Mouse (Mus musculus): ENCODE results near the gene Lemd1. TPM values are rescaled to one million over a fixed set of nuclear protein-coding genes. Genes with fewer than 3 reads are reported as not detected.

Gene Lemd1
- total RNA-seq, 2 experiments from 2014 or later, result 0.27 to 0.36 TPM

- no peak for DNase-seq
Measured at GRCm38 (mm10) chr1:132291706-132292105, 100.5 kb downstream of the Lemd1 start.

GRCm38 (mm10) chr1:132292318-132293129 lies 101.3 kb downstream of the Lemd1 start:
- DNase-seq, result no peak

GRCm38 (mm10) chr1:132295506-132295905 lies 104.3 kb downstream of the Lemd1 start:
- no peak for DNase-seq

DNA sequence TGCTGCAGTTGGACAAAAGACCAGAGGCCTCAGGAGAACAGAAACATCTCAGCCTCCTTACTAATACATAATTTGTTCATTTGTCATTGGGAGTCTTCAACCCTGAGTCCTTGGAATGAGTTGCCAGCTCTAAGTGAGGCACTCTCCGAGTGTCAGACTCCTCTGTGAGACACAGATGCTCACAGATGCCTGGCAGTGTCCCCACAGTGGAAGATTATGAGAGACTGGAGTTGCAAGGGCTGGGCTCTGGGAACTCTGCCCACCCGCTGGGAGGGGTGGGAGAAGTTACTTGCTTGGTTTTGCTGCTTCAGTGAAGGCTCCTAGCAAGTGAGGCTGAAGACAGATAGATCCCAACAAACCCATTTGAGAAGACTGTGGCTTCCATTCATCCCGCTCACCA lies 104.8 kb downstream of the Lemd1 start:
- peak; percentile 80 for DNase-seq

GRCm38 (mm10) chr1:132298425-132298800 lies 107.2 kb downstream of the Lemd1 start, which contains the start of gene Klhdc8a:
TSS of gene Klhdc8a (plus strand) at chr1:132298626.
- DNase-seq, result peak; percentile 89

DNA sequence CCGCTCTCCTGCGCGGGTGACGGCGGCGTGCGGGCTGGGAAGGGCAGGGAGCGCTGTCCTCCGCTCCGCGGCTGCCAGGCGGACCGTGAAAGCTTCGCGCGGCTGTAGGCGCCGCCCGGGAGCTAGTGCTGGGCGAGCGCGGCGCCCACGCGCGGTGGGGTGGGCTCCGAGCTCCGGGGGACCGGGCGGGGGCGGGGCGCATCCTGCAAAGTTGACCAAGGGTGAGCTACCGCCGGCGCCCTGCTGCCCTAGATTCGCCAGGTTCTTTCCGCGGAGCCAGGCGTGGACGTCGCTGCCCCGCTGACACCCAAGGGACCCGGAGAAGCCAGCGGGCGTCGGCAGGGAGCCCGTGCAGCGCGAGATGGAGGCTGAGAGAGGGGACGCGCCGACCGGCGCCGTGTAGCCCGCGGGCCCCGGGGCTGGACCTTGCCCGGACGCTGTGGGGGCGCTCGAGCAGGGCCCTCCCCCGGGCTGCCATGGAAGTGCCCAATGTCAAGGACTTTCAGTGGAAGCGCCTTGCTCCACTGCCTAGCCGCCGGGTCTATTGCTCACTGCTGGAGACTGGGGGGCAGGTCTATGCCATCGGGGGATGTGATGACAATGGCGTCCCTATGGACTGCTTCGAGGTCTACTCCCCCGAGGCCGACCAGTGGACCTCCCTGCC lies 107.7 kb downstream of the Lemd1 start:
- peak; percentile 73 for DNase-seq

DNA sequence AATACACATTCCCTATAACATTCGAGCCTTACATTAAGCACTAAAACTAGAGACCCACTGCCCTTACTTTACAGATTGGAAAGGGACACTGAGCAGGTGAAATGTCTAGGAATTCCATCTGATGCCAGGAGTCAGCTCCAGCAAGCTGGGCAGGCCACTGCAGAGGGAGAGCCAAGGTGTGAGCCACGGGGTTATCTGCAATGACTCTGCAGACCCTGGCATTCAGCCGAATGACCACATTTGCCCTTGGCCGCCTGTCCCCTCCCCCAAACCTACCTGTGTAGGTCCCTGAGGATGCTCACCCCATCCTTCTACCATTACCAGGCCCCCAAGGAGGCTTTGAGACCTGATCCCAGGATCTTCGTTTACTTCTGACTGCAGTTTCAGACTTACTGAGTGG lies 108.5 kb downstream of the Lemd1 start:
- peak; percentile 69 for DNase-seq

- peak; percentile 53 for DNase-seq
Measured at GRCm38 (mm10) chr1:132301242-132301641, 110.0 kb downstream of the Lemd1 start.

GRCm38 (mm10) chr1:132302341-132302866 lies 111.2 kb downstream of the Lemd1 start:
- DNase-seq, result peak; percentile 63

GRCm38 (mm10) chr1:132304618-132305214 lies 113.5 kb downstream of the Lemd1 start:
- no peak for DNase-seq

DNA sequence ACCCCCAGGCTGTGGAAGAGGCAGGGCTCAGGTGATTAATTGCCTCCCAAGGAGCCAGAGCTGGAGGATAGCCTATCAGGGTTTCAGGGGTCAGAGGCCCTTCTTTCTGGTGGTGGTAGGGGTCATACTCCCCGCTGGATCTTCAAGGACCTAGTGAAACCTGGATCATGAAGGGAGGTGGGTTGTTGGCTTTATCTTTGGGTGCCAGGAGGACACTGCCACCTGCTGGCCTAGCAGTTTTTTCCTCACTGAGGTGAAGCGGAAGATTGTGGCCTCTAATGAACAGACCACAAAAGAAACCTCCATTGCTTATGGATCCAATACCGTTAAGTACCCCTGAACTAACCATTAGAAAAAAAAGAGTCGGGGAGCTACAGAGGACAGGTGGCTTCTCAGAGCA lies 114.9 kb downstream of the Lemd1 start:
- peak; percentile 79 for DNase-seq

GRCm38 (mm10) chr1:132306808-132307207 lies 115.6 kb downstream of the Lemd1 start:
- no peak for DNase-seq

- no peak for DNase-seq
Measured at GRCm38 (mm10) chr1:132307962-132308361, 116.7 kb downstream of the Lemd1 start.

GRCm38 (mm10) chr1:132308674-132309073 lies 117.4 kb downstream of the Lemd1 start:
- DNase-seq, result no peak

Small RNA genes lying within 50 kb of the gene (microRNA-seq; reads per million reads assigned to microRNA genes)
- 6.5 reads per million, percentile 8 among the genes with 10 or more reads in this experiment for gene Mir135b

Other genes with a start within 250 kb of the Lemd1 start
- 10 to 100 TPM in 1 of 2 experiments, 1 to 10 TPM in 1; 9.9 to 13.8 TPM for gene Slc45a3, start 228.5 kb upstream of the Lemd1 start, total RNA-seq (2021)
- 100 to 1,000 TPM; 115 to 128 TPM for gene Elk4, start 183.8 kb upstream of the Lemd1 start, total RNA-seq (2021)
- gene Mfsd4a, start 123.4 kb upstream of the Lemd1 start, total RNA-seq (2021), result 1 to 10 TPM; 4.1 to 5.4 TPM
- 10 to 100 TPM; 14.6 TPM for gene Cdk18, start 51.7 kb upstream of the Lemd1 start, total RNA-seq (2021)
- under 1 TPM in 1 of 2 experiments, not detected in 1; 0.15 TPM for gene AC124108.1, start within 50 bp of the Lemd1 start, total RNA-seq (2021)
- gene Gm10188, start 38.3 kb downstream of the Lemd1 start, total RNA-seq (2021), result not detected
- 10 to 100 TPM; 56.5 to 69.6 TPM for gene Klhdc8a, start 107.2 kb downstream of the Lemd1 start, total RNA-seq (2021)
- 1 to 10 TPM; 3.4 to 3.9 TPM for gene Nuak2, start 124.7 kb downstream of the Lemd1 start, total RNA-seq (2021)
- 10 to 100 TPM; 15.2 to 30.9 TPM for gene Tmcc2, start 199.8 kb downstream of the Lemd1 start, total RNA-seq (2021)
- 10 to 100 TPM; 18.6 to 25.2 TPM for gene Dstyk, start 226.1 kb downstream of the Lemd1 start, total RNA-seq (2021)